Mouse (Mus musculus): Measurements from ENCODE around the gene Snx32.

GRCm38 (mm10) chr19:5477668-5478300 lies 32.6 kb downstream of the Snx32 start:
- TF ChIP-seq GATA1 (IDR thresholded peaks at IDR 0.05; ENCODE audit: low read length) (no peak), TAL1 (IDR thresholded peaks at IDR 0.05; ENCODE audit: low read length) (no peak)
